Mouse (Mus musculus) forebrain, embryonic 10.5 days (tissue): Measurements from ENCODE around the gene Ace2. TPM values are rescaled to one million over a fixed set of nuclear protein-coding genes. Genes with fewer than 3 reads are reported as not detected.

Experiments used
- DNase-seq: peaks from one replicate; pipeline ENCODE4 v3.0.0-alpha.2; 2017; ENCODE audit warnings: low spot score; ENCODE audit errors: extremely low spot score
- H3K27ac ChIP-seq: fragments of 300-500 bp; sonication (generic); 2 replicates; pipeline ENCODE4 v1.5.1; 2016; ENCODE audit warnings: mild to moderate bottlenecking
- H3K27me3 ChIP-seq: fragments of 300-500 bp; sonication (generic); 2 replicates; pipeline ENCODE4 v1.6.1; 2016; ENCODE audit warnings: mild to moderate bottlenecking; ENCODE audit not compliant: poor library complexity, severe bottlenecking
- H3K36me3 ChIP-seq: fragments of 300-500 bp; sonication (generic); replicated peaks from 2 replicates; pipeline ENCODE4 v1.6.1; 2016; ENCODE audit warnings: mild to moderate bottlenecking, moderate library complexity
- H3K4me1 ChIP-seq: fragments of 300-500 bp; sonication (generic); 2 replicates; pipeline ENCODE4 v1.6.1; 2016
- H3K4me3 ChIP-seq: fragments of 300-500 bp; sonication (generic); 2 replicates; pipeline ENCODE4 v1.5.1; 2016; ENCODE audit warnings: mild to moderate bottlenecking, moderate library complexity
- H3K9me3 ChIP-seq: fragments of 300-500 bp; sonication (generic); 2 replicates; pipeline ENCODE4 v1.6.1; 2016; ENCODE audit warnings: mild to moderate bottlenecking, moderate library complexity
- WGBS: fragments of 180-500 bp; shearing (Covaris S2); methylation state at CpG from one replicate; pipeline ENCODE4 v1.1.7; 2016; 5-methylcytosine and 5-hydroxymethylcytosine counted together
- polyA plus RNA-seq: library from polyadenylated mRNA; unstranded; fragments of >200 nt; fragmentation: Nextera tagmentation; extraction: Ambion mirVana; gene quantifications from 2 replicates; pipeline ENCODE4 v1.2.1, GENCODE M21; 2016

Gene Ace2
- polyA plus RNA-seq, 1 experiment from 2014 or later: 0.27 TPM

GRCm38 (mm10) chrX:164145463-164146250 is 6.5 kb downstream of the Ace2 start:
- Histone ChIP-seq H3K4me1 (0 out of 2 replicates have a peak, but pooled peaks cover 4% of the 10 kb centered on the region), H3K27me3 (peaks cover 92% of the 10 kb centered on the region), H3K27ac (no peak overlapping the region), H3K36me3 (no peaks in the 10 kb centered on the region), H3K4me3 (no peak overlapping the region), H3K9me3 (no peaks in the 10 kb centered on the region)
- WGBS: 92% methylated on average over 6 of the region's 6 CpGs
- no peak for DNase-seq

- no peak for DNase-seq
- 79% methylated on average over 2 of the region's 2 CpGs for WGBS
- H3K4me1 ChIP-seq: no peaks in the 10 kb centered on the region
- H3K27ac ChIP-seq: no peak overlapping the region
- H3K9me3 ChIP-seq: no peaks in the 10 kb centered on the region
- no peaks in the 10 kb centered on the region for H3K36me3 ChIP-seq
- H3K27me3 ChIP-seq: peaks cover 74% of the 10 kb centered on the region
- H3K4me3 ChIP-seq: no peak overlapping the region
Observed at GRCm38 (mm10) chrX:164152703-164153102, 13.6 kb downstream of the Ace2 start.

DNA sequence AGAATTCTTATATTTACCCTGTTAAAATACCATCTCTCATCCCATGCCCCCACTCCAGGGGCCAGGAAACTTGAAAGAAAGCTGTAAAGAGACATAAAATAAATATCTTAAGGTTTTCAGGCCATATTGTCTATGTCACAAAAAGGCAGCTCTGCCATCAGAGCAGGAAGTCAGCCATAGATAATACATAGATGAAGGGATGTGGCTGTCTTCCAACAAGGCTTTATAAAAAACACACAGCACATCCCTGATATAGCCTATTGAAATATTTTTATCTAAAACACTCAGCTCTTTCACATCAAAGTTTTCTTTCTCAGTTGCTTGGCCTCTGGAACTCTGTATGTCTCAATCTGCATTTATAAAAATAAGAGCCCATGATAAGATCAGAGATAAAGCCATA is 14.5 kb downstream of the Ace2 start:
- no peaks in the 10 kb centered on the region for H3K36me3 ChIP-seq
- H3K4me1 ChIP-seq: no peaks in the 10 kb centered on the region
- no peak overlapping the region for H3K27ac ChIP-seq
- no peak overlapping the region for H3K4me3 ChIP-seq
- H3K27me3 ChIP-seq: peaks cover 72% of the 10 kb centered on the region
- DNase-seq: no peak
- H3K9me3 ChIP-seq: no peaks in the 10 kb centered on the region

DNA sequence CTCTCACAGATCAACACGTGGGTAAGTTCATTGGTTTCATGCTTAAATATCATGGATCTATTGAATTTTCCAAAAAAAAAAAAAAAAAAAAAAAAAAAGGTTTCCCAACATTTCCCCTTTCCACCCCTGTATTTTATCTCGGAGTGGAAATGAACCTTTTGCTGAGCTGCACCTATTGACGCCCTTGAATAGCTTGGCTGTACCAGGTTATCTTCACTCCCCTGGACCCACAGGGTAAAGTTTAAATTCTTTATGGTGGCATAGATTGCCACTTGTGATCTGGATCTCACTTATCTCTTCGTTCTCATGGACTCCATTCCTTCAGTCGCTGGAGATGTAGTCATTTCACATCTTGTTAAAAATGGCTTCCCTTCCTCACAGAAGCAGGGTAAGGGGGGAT is 15.5 kb downstream of the Ace2 start:
- H3K4me3 ChIP-seq: no peak overlapping the region
- no peaks in the 10 kb centered on the region for H3K9me3 ChIP-seq
- no peaks in the 10 kb centered on the region for H3K36me3 ChIP-seq
- peaks cover 72% of the 10 kb centered on the region for H3K27me3 ChIP-seq
- no peak for DNase-seq
- WGBS: 80% methylated on average over 5 of the region's 5 CpGs
- no peak overlapping the region for H3K27ac ChIP-seq
- no peaks in the 10 kb centered on the region for H3K4me1 ChIP-seq

GRCm38 (mm10) chrX:164164681-164165080 is 25.5 kb downstream of the Ace2 start:
- WGBS: 79% methylated on average over 1 of the region's 1 CpGs
- Histone ChIP-seq H3K4me1 (no peaks in the 10 kb centered on the region), H3K4me3 (no peak overlapping the region), H3K27me3 (peaks cover 81% of the 10 kb centered on the region), H3K27ac (no peak overlapping the region), H3K36me3 (no peaks in the 10 kb centered on the region), H3K9me3 (no peaks in the 10 kb centered on the region)
- no peak for DNase-seq

DNA sequence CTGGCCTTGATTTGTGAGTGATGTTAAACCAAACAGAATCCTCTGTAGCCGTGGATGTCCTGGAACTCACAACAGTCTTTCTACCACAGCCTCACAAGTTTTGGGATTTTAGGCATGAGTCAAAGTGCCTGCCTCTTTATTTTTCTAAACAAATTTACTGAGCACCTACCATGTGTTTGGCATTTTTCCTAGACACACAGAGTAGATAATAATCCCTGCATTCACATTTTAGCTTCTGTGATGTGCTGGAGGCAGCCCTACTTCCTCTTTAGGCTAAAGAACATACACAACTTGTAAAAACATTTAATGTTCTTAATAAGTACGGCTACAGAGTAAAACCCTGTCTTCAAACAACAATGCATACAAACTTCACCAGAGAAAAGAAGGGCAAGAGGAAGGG is 31.9 kb downstream of the Ace2 start:
- WGBS: 71% methylated on average over 2 of the region's 2 CpGs
- Histone ChIP-seq H3K4me3 (no peak overlapping the region), H3K36me3 (no peaks in the 10 kb centered on the region), H3K9me3 (no peaks in the 10 kb centered on the region), H3K27ac (no peak overlapping the region), H3K4me1 (no peaks in the 10 kb centered on the region), H3K27me3 (peaks cover 87% of the 10 kb centered on the region)
- no peak for DNase-seq

DNA sequence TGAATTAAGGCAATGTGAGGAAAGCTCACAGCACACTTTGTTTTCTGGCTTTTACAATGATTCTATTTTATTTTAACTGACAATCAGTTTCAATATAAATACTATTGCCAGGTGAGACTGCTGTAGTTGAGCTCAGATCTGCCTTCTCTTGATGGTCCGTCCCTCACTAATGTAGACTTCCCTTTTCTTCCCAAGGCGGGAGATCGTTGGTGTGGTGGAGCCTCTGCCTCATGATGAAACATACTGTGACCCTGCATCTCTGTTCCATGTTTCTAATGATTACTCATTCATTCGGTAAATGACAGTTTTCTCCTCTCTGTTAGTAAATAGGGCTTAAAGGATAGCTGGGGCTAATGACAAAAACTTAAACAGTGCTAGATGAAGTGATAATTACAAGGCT is 34.7 kb downstream of the Ace2 start:
- Histone ChIP-seq H3K9me3 (no peaks in the 10 kb centered on the region), H3K27me3 (peaks cover 95% of the 10 kb centered on the region), H3K36me3 (no peaks in the 10 kb centered on the region), H3K4me1 (no peaks in the 10 kb centered on the region), H3K4me3 (no peak overlapping the region), H3K27ac (no peak overlapping the region)
- WGBS: 96% methylated on average over 4 of the region's 4 CpGs
- no peak for DNase-seq

GRCm38 (mm10) chrX:164175311-164175710 is 36.2 kb downstream of the Ace2 start:
- Histone ChIP-seq H3K4me3 (no peak overlapping the region), H3K4me1 (no peaks in the 10 kb centered on the region), H3K9me3 (no peaks in the 10 kb centered on the region), H3K27ac (no peak overlapping the region), H3K36me3 (no peaks in the 10 kb centered on the region), H3K27me3 (peaks cover 81% of the 10 kb centered on the region)
- no peak for DNase-seq
- WGBS: 81% methylated on average over 1 of the region's 1 CpGs

GRCm38 (mm10) chrX:164175780-164176179 is 36.6 kb downstream of the Ace2 start:
- H3K27me3 ChIP-seq: peaks cover 77% of the 10 kb centered on the region
- 57% methylated on average over 2 of the region's 2 CpGs for WGBS
- no peak for DNase-seq

DNA sequence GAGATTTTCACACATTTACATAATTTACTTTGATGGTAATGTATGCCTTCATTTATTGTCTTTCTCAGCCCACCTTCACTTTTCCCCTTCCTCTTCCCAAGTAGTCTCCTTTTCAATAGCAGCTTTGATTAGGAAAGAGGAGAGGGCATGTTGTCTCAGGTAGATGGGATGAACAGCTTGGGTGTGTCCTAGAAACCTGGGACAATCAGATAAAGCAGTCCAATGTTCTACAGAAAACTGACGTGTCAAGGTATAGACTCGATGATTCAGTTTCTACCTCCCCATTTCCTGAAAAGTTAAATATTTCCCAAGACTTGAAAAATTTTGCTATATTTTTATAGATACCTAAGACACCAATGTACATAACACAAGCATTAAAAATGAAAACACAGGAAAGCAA is 39.7 kb downstream of the Ace2 start:
- Histone ChIP-seq H3K27me3 (peaks cover 74% of the 10 kb centered on the region), H3K9me3 (no peaks in the 10 kb centered on the region), H3K4me3 (no peak overlapping the region), H3K36me3 (no peaks in the 10 kb centered on the region), H3K27ac (no peak overlapping the region), H3K4me1 (no peaks in the 10 kb centered on the region)
- no peak for DNase-seq
- WGBS: 95% methylated on average over 2 of the region's 2 CpGs

More at GRCm38 (mm10) chrX:164175780-164176179, 36.6 kb downstream of the Ace2 start:
- H3K36me3 ChIP-seq: no peaks in the 10 kb centered on the region
- H3K27ac ChIP-seq: no peak overlapping the region
- H3K4me1 ChIP-seq: no peaks in the 10 kb centered on the region
- H3K9me3 ChIP-seq: no peaks in the 10 kb centered on the region
- no peak overlapping the region for H3K4me3 ChIP-seq

GRCm38 (mm10) chrX:164179746-164180145 is 40.6 kb downstream of the Ace2 start:
- 18% methylated on average over 3 of the region's 3 CpGs for WGBS
- Histone ChIP-seq H3K27me3 (peaks cover 70% of the 10 kb centered on the region), H3K9me3 (no peaks in the 10 kb centered on the region), H3K4me3 (no peak overlapping the region), H3K36me3 (no peaks in the 10 kb centered on the region), H3K27ac (no peak overlapping the region), H3K4me1 (no peaks in the 10 kb centered on the region)
- DNase-seq: peak; percentile 17

DNA sequence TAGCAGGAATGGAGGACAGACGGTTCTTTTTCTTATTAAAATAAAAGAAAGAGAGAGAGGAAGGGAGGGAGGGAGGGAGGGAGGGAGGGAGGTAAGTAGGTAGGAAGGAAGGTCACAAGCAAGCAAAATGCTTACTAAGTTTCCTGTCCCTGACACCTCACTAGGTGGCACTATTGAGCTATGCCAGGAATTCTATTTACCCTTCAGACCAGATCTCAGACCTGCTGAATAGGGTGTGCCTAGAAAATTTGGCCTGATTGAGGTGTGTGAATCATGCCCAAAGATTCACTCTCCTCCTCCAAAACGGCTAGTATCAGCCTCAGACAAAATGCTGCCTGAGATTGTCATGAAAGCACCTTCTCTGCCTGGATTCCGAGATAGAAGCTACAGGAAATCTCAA is 44.7 kb downstream of the Ace2 start:
- Histone ChIP-seq H3K4me1 (no peaks in the 10 kb centered on the region), H3K36me3 (no peaks in the 10 kb centered on the region), H3K27ac (no peak overlapping the region), H3K4me3 (no peak overlapping the region), H3K9me3 (no peaks in the 10 kb centered on the region), H3K27me3 (peaks cover 58% of the 10 kb centered on the region)
- 42% methylated on average over 3 of the region's 3 CpGs for WGBS
- peak; percentile 21 for DNase-seq

DNA sequence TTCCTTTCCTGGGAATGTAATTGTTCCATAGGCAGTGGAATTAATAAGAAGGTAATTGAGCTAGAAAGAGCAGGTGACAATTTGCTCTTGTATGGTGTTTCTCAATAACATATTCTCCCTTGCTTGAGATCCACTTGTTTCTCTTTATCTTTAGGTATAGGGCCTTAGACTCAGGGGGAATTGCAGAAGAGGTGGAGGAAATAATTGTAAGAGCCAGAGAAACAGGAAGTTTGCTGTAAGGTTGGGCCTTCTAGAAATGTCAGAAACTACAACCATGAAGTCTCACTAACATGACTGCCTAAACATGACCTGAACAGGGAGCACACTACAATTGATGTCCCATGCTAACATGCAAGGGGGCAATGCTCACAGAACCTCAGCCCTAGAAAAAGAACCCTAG is 50.7 kb downstream of the Ace2 start:
- H3K27me3 ChIP-seq: peaks cover 80% of the 10 kb centered on the region

DNA sequence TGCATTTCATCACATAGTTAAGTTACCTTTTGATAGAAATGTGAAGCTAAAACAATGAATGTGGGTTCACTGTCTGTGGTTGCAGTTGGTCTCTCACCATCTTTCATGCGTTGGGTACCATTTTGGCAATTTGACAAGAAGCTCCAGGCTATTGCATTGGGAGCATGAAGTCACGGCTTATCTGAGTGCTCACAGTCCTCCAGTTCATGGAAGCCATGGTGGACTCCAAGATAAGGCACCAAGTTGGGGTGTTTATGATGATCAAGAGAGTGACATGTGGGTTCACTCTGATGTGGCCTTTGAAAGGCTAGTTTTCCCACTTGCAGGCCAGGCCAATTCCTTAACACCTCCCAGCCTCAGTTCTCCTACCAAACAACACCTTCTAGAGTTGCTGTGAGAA is 58.5 kb downstream of the Ace2 start:
- Histone ChIP-seq H3K9me3 (no peaks in the 10 kb centered on the region), H3K27ac (no peak overlapping the region), H3K36me3 (no peaks in the 10 kb centered on the region), H3K27me3 (peaks cover 77% of the 10 kb centered on the region), H3K4me1 (no peaks in the 10 kb centered on the region), H3K4me3 (no peak overlapping the region)
- 94% methylated on average over 2 of the region's 2 CpGs for WGBS
- DNase-seq: no peak

More for the DNA sequence above, 50.7 kb downstream of the Ace2 start:
- H3K4me3 ChIP-seq: no peak overlapping the region
- no peak for DNase-seq
- H3K4me1 ChIP-seq: no peaks in the 10 kb centered on the region
- no peak overlapping the region for H3K27ac ChIP-seq
- H3K36me3 ChIP-seq: no peaks in the 10 kb centered on the region
- no peaks in the 10 kb centered on the region for H3K9me3 ChIP-seq
